Mouse (Mus musculus) CD8-positive naive resting alpha-beta T cell, adult 2 months (primary cell): ENCODE measurements around the gene Olfr1393.

Experiments used
- DNase-seq, 2 experiments: peaks; one replicate each; pipeline ENCODE4 v3.0.0; 2022; ENCODE audit warnings: low read depth in 2 of 2, low spot score in 2 of 2

Olfr1393 gene

GRCm38 (mm10) chr11:49278222-49278621, at the start of gene Olfr1393:
TSS of gene Olfr1393 (plus strand) at chr11:49278304.
- no peak for DNase-seq

- no peak for DNase-seq
These were observed 45.3 kb upstream of the Olfr1393 start for GRCm38 (mm10) chr11:49232781-49233180.

GRCm38 (mm10) chr11:49235459-49236207, 42.5 kb upstream of the Olfr1393 start:
- DNase-seq = no peak

GRCm38 (mm10) chr11:49236891-49237290, 41.2 kb upstream of the Olfr1393 start:
- no peak for DNase-seq

- no peak for DNase-seq
These were observed 40.6 kb upstream of the Olfr1393 start for GRCm38 (mm10) chr11:49237532-49237931.

- no peak for DNase-seq
These were observed 37.8 kb upstream of the Olfr1393 start for GRCm38 (mm10) chr11:49240310-49240709.

- DNase-seq = no peak
These were observed 37.2 kb upstream of the Olfr1393 start for GRCm38 (mm10) chr11:49240874-49241273.

- no peak for DNase-seq
These were observed 36.6 kb upstream of the Olfr1393 start for GRCm38 (mm10) chr11:49241471-49241870.

GRCm38 (mm10) chr11:49242944-49243626, 35.0 kb upstream of the Olfr1393 start:
- no peak for DNase-seq

GRCm38 (mm10) chr11:49243727-49244594, 34.1 kb upstream of the Olfr1393 start, which contains the start of gene Mgat1:
TSS of gene Mgat1 (plus strand) at chr11:49244191.
- peak; percentile 90 to 92 for DNase-seq

GRCm38 (mm10) chr11:49244595-49244930, 33.5 kb upstream of the Olfr1393 start:
- no peak for DNase-seq

- DNase-seq = no peak
These were observed 32.9 kb upstream of the Olfr1393 start for GRCm38 (mm10) chr11:49245176-49245575.

GRCm38 (mm10) chr11:49245634-49246415, 32.3 kb upstream of the Olfr1393 start:
- no peak for DNase-seq

GRCm38 (mm10) chr11:49246523-49246922, 31.6 kb upstream of the Olfr1393 start:
- no peak for DNase-seq

GRCm38 (mm10) chr11:49247255-49247654, 30.8 kb upstream of the Olfr1393 start:
- DNase-seq = no peak

- no peak for DNase-seq
These were observed 29.7 kb upstream of the Olfr1393 start for GRCm38 (mm10) chr11:49248226-49248973.

- DNase-seq = no peak
These were observed 29.0 kb upstream of the Olfr1393 start for GRCm38 (mm10) chr11:49248974-49249700.

- DNase-seq = peak; percentile 62 to 67
These were observed 28.2 kb upstream of the Olfr1393 start for GRCm38 (mm10) chr11:49249811-49250421.
